Mouse (Mus musculus) right cerebral cortex, postnatal 14 days (tissue): ENCODE data around the gene Irs2.

Experiments used
- DNase-seq: peaks from one replicate; pipeline ENCODE4 v3.0.0; 2022

Gene Irs2

DNA sequence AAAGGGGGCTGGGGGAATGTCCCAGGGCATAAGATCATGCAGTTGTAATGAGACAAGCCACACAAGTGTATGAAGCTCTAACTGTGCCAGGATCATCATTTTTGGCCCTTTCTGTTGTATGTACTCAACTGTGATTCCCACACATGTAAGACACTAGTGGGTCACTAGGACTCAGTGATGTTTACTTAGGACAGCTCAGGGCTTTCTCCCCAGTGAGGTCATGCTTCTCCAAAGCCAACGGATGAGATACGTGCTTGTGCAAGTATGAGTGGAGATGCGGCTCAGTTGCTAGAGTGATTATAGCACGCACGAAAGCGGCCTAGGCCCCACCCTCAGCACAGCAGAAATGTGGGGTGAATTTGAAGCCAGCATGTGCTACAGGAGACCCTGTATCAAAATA, 27.4 kb downstream of the Irs2 start:
- DNase-seq: no peak

DNA sequence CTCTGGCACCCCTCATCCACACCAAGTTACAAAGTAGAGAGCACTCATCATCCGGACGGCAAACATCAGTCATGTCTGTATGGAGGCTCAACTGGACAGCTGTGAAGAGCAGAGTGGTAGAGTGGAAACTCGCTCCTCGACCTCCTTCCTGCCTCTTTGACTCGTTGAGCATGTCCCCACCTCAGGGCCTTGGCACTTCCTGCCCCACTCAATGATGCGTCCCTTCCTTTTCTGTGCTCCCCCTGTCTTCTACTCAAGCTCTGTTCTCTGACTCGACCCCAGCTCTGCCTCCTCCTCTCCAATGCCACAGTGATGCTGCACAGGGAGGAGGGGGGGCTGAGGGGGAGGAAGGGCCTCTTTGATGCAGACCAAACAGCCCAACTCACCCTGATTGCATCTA, 28.3 kb downstream of the Irs2 start:
- DNase-seq: no peak

DNA sequence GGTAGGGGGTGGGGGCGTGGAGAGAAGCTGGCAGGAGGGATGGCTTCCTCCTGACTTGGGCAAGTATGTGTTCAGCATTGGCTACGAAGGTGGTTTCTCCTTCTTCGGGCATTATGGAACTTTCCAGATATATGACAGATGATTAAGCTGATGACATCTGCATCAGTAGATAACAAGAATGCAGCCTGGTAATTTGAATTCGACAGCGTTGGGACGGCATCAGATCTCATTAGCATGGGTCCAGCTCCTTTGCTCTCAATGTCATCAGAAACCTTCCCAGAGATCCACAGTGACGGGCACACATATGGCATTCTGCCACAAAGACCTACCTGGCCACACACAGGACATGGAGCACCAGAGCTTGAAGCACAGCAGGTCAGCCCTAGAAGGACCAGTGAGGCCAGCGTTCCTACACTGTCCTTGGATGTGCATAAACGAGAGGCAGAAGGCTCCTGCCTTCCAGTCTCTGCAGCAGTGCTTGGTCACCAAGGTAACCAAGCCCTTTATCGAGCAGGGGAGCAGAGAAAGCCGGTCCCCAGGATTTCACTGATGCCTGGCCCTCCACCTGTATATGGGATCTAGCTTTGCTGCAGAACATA, 29.0 kb downstream of the Irs2 start:
- no peak for DNase-seq

DNA sequence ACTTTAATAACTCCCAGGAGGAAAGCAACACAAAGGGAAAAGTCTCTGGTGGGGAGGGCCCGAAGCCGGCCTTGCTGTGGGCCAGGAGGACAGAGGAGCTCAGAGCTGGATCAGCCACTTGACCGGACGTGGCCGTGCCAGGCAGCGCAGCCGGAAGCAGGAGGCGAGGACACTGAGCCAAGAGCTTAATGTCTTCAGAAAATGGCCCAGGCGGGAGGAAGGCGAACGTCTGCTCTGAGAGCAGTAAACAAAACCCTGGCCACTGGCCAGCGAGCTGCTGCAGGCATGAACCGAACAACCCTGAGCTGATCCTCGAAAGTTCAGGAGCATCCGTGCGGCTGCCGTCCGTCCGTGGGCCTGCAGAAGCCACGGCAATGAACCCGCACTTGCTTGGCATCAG, 29.9 kb downstream of the Irs2 start:
- peak; percentile 57 for DNase-seq

DNA sequence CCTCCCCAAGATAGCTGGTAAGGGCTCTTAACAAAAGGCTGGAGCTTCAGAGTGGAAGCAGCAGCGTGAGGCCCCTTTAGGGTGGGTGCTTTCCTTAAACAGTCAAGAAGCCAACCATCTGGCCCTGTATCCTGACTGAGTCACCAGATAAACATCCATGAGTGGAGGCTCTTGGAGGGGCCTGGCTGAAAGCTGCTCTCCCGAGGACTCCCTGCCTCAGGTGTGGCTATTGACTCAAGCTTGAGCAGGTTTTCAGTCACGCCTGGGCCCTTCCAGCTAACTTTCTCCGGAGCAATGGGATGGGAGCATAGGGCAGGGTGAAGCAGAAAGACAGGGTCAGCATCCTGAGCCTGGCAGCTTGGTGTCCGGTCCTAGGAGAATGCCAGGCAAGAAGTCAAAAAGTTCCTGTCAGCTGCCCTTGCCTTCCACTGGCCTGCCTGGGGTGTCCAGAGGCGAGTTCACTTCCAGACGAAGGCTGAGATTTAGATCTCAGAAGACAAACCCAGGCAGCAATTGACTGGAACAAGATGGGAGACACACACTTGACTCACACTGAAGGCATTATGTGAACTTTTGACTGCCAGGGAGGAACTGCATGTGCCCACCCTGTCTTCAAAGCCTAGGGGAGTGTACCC, 30.4 kb downstream of the Irs2 start:
- no peak for DNase-seq

DNA sequence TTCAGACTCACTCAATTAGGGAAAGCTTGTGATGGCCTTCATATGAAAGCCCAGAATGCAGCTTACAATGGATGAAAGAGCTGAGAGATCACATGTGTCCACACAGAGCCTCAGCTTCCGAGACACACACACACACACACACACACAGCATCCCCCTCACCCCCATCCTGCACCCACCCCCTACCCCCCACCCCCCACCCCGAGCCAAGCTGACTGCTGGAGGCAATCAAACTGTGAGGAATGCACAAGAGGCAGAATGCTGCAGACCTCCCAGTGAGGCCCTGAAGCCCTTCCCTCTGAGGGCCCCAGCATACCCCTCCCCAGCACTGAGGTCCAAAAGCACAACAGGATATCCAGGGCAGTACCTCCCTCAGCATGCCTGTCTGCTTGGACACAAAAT, 33.6 kb downstream of the Irs2 start:
- DNase-seq: no peak

DNA sequence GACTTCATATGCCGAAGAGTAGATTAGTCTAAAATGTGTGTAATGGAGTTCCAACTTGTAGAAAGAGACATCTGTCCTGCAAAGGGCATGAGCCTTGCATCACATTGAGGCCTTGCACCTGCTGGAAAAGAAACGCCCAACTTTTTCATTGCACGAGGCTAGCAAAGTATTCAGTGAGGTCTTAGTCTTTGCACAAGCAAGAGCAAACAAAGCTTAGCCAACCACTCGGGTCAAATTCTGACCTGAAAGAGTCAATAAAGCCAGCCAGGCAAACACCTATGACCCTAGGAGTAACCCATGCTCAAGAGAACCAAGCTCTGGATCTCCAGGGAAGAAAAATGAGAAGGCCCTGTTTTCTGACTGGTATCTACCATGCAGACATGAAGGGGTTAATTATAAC, 34.1 kb downstream of the Irs2 start:
- no peak for DNase-seq

DNA sequence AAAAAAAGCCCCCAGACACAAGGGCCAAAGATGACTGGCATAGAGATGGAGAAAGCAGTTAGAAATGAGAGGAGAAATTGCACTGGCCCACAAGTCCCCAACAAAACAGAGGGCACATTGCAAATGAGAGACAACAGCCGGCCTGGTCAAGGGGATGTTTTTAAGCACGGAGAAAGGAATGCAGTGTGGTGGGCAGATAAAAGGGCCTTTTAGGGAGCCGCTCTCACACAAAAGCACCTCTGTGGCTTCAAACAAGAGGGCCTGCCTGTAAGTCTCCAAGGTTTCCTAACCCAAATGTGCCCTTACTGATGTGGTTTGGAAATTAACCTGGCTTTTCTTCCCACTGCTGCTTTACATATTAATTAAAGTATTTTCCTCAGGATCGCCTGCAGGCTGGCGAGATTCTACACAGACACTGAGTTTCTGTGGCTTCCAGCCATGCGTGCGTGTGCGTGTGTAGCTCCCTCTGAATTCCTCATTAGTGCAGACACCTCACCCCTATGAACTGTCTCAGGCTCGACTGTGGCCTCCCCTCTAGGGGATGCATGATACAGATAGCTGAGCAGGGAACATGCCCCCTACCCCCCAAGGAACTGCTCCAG, 35.3 kb downstream of the Irs2 start:
- no peak for DNase-seq

DNA sequence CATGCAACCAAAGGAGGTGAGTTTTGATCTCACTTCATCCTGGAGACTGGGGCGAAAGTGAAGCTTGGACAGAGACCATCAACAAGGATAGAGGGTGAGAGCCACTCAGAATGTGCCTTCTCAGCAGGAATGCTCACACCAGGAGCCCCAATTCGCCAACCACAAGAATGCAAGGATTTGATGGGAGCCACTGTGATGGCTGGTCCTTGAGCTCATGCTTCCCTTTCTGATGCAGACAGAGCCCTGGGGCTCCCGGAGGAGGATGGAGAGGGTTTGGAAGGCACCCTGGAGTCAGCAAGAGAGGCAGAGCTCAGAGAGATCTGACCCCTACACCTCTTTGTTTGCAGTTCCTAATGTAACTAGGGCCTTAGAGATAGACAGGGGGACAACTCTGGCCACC, 36.3 kb downstream of the Irs2 start:
- DNase-seq: no peak

DNA sequence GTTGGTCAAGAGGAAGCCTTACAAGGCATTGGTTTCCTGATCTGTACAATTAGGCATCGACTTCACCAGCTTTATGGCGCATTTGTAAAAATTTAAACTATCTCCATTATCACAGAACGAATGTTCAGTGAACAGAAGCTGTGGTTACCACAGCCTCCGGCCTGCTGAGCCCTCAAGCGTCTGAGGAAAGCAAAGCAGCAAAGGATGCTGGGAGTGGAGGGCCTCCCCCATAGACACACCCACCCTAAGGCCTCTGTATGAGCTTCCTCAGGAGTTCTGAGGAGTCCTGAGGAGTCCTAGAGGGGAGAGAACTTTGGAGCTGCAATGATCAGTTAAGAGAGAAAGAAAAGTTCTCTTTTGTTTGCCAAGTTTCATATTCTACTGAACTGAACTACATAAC, 36.7 kb downstream of the Irs2 start:
- DNase-seq: no peak

DNA sequence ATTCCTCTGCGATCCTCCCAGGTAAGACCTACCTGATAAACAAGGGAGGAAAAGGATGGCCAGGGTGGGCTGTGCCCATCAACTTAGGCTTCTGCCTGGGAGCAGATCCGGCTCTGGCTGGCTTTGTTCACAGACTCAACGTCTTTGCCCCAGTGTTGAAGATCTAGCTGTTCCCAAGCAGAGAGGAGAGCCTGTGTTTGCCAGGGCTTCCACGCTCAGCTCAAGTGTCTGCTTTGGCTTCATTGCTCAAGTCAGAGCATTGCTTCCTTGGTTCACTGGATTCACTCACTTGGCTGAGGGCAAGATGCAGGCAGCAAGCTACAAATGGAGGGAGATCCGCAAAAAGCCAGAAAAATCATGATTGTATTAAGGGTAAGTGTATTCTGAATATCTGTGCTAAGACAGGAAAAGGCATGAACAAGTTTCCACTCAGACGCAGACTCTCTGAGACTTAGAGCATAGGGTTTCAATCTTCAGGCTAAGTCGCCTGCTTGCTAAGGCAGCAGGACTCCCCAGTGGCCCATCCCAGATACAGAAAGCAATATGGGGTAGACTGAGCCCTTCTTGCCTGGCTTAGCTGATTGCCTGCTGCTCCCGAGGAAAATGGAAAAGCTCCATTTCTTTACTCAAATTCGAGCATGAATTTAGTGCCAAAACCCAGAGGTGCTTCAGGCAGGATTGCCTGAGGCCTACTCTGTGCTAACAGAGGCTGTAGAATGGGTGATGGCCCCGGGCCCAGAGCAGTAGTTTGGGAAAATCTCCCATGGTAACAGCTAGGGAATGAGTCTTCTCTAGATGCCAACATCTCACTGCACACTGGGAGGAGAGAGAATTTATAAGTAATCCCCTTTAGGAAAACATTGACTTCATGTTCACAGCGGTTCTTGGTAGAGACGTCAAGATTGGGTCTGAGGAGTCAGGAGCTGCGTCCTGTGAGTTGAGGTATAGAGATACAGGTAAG, 37.5 kb downstream of the Irs2 start:
- no peak for DNase-seq

DNA sequence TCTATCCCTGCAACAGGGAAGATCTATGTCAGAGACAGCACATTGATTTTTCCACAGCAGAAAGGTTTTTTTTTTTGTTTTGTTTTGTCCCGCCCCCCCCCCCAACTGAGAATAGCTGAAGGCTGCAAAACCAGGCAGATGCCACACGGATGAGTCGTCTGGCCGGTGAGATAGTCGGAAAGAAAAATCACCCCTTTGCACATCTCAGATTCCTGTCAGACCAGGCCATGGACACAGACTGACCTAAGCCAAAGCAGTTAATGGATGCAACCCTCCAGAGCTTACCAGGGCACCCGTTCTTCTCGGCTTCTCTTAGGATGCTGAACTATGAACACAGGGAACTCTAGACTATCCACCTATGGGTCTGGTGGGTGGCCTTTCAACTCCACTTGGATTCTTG, 39.6 kb downstream of the Irs2 start:
- DNase-seq: no peak

DNA sequence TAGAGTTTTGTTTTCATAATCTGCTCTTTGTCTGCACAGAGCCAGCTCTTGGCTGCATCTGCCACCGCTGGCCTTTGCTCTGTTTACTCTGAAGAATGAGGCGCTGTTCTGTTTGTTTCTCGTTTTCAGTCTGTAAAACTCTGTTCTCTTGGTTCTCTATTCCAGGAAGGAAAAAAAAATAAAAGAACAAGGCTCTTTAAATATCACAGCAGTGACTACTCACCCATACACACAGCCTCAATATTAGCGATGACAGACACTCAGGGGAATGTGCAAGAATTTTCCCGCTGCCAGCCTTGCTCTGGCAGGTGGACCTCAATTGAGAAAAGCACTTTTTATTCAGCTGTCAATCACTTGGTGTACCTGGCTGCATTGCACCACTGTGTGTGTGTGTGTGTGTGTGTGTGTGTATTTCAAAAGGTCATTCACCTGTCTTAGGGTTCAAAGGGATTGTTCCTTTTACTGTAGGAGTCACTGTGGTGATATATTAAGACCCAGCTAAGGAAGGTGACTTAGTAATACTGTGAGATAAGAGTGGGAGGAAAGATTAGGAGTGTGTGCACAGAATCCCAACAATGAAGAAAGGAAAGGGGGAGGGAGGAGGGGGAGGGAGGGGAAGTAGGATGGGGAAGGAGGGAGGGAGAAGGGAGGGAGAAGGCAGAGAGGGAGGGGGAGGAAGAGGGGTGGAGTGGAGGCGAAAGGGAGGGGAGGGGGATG, 42.7 kb downstream of the Irs2 start:
- no peak for DNase-seq

DNA sequence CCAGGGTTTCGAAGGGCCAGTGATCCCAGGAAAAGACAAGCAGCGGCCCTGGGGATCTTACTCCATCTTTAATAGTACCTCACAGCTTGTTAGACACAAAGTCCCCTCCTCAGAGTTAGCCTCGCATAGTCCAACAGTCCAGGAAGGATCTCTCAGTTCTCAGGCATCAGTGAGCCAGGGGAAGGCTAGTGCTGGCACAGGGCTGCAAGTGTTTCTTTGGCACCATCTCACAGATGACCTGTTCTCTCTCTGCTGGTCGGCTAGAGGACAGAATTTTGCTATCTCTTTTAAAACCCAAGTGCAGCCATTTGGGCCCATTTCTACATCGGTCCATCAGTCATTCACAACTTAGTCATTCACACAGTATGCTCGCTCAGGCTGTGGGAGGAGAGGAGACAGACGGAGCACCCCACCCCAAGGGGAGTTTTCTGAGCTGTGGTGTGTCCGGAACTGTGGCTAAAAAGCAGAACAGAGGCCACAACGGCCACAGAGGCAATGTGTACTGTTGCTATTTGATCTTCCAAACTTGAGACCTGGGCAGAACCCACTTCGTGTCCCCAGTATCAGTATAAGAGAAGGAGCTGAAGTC, 43.7 kb downstream of the Irs2 start:
- DNase-seq: no peak

DNA sequence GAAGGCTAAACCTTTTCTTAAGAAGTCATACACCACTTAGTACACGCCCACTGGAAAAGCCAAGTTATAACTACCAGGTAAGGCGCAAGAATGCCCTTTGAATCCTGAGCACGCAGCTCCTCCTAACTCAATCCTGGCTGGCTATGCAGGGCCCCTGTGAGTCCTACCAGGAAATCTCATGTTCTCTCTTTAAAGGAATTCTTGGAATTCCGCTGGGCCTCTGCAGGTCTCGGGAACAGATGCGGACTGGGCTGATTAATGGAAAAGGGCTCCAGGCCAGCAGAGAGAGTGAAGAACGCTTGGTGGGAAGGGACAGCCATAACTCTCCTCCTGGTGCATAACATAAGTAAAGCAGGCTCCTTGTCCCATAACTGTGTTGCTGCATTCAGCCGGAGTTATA, 46.3 kb downstream of the Irs2 start:
- no peak for DNase-seq

DNA sequence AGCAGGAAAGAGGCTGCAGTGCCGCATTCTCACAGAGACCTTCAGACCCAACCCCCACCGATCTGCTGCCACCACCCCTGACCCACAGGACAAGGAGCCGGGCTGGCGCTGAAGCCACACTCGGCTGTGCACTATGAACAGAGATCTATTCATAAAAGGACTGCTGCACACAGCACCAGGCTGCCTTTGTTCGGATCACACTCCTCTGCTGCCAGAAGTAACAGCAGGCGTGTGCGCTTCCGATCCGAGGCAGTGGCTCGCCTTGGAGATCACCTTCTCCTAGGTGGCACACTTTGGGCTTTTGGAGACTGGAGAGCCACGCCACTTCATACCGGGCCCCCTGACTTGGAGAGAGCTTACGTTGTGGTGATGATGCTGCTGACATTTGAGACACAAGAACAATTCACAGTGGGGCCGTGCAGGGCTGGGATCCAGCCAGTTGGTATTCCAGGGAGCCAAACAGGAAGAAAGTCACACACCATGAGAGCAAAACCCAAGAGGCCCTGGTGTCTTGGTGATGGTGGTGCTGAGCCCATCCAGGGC, 47.9 kb downstream of the Irs2 start:
- DNase-seq: no peak

DNA sequence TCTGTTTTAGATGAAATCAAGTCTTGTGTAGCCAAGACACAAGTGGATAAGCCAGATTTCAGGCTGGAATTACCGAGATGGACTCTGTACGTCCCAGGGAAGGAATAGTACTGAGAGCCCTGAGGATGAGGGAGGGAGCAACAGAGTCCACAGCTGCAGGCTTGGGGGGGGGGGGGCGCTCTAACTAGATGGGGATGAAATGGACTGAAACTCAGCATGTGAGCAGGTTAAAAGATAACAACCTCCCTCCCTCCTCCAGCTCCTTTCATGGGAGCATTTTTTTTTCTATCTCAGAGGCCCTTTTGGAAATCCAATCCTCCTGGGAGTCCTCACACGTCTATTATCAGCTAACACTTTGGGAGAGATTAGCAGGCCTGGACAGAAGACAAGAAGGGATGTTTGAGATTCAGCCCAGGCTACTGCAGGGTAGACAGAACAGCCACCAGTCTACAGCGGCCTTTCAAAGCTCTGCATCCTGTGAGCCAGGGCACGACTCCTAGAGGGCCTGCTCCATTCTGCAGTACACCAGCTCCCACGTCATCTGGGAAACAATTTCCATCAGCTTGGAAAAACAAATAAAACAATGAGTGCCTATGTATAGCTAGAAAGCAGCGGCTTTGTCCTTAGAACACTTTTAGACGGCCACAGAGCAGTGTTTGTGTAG, 50.8 kb downstream of the Irs2 start:
- DNase-seq: no peak

DNA sequence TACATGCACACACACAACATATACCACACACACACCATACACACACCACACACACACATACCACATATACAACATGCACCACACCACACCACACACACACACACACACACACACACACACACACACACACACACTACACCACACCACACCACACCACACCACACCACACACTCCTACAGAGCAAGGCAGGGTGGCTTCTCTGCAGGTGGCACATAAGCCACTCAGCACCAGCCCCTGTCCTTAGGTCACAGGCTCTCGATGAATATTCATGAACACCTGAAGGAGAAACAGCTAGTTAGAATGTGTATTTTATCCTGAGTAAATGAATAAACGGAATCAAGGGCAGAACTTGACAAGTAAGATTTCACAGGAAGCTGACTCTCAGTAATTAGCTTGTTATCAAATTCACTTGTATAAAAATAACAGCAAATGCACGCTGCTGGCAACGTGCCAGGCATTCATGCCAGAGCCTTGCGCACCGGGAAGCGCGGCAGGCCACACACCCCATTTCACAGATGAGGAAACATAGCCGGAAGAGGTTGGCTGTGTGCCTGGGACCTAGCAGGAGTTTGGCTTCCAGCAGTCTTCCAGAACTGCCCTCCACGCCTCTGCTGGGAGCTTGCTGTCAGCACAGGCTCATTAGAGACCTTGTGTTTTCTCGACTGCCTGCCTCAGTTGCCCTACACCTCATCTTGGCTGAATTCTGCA, 54.8 kb downstream of the Irs2 start:
- peak; percentile 67 for DNase-seq

DNA sequence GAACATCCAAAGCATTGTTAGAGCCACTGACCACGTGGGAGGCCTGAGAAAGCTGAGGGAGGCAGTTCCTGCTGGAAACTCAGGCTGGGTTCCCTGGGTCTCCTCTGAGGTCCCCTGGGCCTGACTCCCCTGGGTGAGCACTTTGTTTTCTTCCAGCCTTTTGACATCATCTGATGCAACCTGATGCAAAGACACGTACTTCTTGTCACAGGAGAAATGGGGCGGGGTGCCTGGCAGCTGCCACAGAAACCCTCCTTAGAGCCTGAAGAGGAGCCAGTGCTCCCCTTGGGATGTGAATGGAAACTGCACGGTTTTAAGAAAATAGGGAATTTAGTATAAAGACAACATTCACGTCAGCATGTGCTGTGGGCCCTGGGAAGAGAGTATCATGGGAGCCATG, 55.6 kb downstream of the Irs2 start:
- no peak for DNase-seq

DNA sequence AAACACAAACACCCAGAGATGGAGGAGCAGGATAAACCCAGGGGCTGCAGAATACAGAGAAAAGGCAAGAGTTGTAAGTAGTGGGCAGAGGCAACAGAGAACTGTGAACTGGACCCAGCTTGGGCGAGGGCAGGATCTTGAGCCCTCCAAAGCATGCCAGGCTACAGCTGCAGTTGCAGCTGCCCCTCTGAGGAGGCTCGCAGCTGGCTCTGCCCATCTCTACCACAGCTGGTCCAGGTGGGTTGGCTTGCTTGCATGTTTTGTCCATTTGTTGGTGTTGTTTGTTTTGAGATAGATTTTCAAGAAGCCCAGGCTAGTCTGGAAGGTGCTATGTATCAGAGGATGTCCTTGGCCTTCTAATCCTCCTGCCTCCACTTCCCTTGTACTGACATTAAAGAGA, 56.0 kb downstream of the Irs2 start:
- DNase-seq: no peak

DNA sequence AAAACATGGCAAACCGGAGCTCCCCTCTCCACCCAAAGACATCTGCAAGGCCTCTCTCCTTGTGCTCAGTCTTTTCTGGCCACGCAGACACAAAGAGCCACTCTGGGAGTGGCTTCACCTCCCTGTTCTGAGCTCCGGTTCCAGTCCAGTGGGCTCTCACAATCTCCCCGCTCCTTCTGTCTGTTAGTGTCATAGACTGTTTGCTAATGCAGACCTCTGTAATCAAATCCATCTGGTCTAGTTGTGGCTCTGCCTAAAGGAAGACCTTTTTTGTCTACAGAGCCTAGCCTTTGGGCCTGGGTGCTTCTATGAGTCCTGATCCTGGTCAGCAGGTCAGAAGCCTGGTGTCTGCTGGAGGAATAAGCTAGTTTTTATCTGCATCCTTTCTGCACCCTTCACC, 56.7 kb downstream of the Irs2 start:
- no peak for DNase-seq
